Mouse (Mus musculus): ENCODE measurements around the gene Doc2b. TPM values are rescaled to one million over a fixed set of nuclear protein-coding genes. Genes with fewer than 3 reads are reported as not detected.
"Not testable (repeated sequence)": the region's sequence is repeated elsewhere in the genome, so short reads cannot be mapped to it uniquely, and the experiment has no call there.

Gene Doc2b
- total RNA-seq, 2 experiments from 2014 or later, result 46.9 to 47.8 TPM

GRCm38 (mm10) chr11:75744761-75745160, 51.1 kb downstream of the Doc2b start:
- DNase-seq (ENCODE audit: extremely low spot score in 1 of 2, low spot score in 2 of 2), result no peak
- intact Hi-C loops (cut with DNase I), result no loop called here

DNA sequence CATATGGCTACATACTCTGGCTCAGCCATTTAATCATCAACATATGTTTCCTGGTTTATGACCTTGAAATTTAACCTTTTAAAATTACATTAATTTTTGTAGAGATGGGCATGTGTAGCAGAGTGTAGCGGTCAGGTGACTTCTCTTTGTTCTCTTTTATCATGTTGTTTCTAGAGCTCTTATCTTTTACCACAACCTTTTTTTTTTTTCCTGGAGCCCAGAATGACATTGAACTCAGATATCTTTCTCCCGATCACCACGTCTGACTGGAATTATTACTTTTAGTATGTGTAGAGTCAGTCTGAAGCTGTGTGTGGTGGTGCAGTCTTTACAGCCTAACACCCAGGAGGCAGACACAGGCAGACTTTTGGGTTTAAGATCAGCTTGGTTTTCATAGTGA, 54.2 kb downstream of the Doc2b start:
- intact Hi-C loops (cut with DNase I), result no loop called here

GRCm38 (mm10) chr11:75740204-75740603, 55.6 kb downstream of the Doc2b start:
- no peak for DNase-seq (ENCODE audit: extremely low spot score in 1 of 2, low spot score in 2 of 2)
- intact Hi-C loops (cut with DNase I), result no loop called here

More for the DNA sequence above, 54.2 kb downstream of the Doc2b start:
- no peak for DNase-seq (ENCODE audit: extremely low spot score in 1 of 2, low spot score in 2 of 2)

DNA sequence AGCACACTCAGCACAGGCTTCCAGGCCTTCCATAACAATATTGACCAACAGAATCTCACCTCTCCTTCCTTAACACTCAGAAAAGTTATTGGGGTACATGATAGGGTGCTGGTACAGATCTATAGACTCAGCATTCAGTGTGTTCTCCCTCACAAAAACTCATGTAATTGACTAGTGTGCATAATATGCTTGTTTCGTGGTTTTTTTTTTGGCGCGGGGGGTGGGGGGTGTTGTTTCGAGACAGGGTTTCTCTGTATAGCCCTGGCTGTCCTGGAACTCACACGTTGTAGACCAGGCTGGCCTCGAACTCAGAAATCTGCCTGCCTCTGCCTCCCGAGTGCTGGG, 57.4 kb downstream of the Doc2b start:
- DNase-seq (ENCODE audit: extremely low spot score in 1 of 2, low spot score in 2 of 2), result no peak
- intact Hi-C loops (cut with DNase I), result no loop called here

- DNase-seq (ENCODE audit: extremely low spot score in 1 of 2, low spot score in 2 of 2), result no peak
- intact Hi-C loops (cut with DNase I), result no loop called here
These were observed 57.9 kb downstream of the Doc2b start for GRCm38 (mm10) chr11:75737806-75738476.

- DNase-seq (ENCODE audit: extremely low spot score in 1 of 2, low spot score in 2 of 2), result no peak
- intact Hi-C loops (cut with DNase I), result no loop called here
These were observed 58.9 kb downstream of the Doc2b start for GRCm38 (mm10) chr11:75736978-75737377.

DNA sequence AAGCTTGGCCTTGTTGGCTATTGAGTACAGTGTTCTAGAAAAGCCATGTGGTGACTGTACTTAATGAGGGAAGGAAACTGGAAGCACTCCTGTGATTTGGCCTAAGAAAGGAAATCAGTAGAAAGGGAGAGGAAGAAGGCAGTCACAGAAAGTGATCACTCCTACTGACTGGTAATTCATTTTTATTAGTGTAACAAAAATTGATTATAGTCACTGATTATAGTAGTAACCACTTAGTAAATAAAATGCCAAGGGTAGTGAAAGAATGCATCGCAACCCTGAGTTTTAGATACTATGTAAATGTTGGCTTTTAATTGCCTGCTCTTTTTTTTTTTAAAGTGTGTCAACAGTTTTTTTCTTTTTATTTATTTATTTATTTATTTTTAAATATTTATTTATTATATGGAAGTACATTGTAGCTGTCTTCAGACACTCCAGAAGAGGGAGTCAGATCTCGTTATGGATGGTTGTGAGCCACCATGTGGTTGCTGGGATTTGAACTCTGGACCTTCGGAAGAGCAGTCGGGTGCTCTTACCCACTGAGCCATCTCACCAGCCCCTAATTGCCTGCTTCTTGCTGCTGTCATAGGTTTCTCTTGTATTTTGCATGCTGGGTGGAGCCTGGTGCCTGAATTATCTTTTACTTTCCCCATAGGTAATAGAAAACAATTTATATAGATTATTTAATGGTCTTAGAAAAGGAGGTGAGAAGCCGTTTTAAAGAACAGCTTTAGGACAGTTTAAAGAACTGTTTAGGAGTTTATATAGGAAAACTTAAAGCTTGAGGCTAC, 60.2 kb downstream of the Doc2b start:
- intact Hi-C loops (cut with DNase I), result no loop called here
- DNase-seq (ENCODE audit: extremely low spot score in 1 of 2, low spot score in 2 of 2), result no peak

GRCm38 (mm10) chr11:75733227-75733940, 62.5 kb downstream of the Doc2b start:
- intact Hi-C loops (cut with DNase I), result no loop called here
- DNase-seq (ENCODE audit: extremely low spot score in 1 of 2, low spot score in 2 of 2), result peak; percentile 31 to 83

GRCm38 (mm10) chr11:75732434-75733226, 63.2 kb downstream of the Doc2b start, which contains the start of gene Ywhae:
Gene Ywhae, plus strand, starts transcription at chr11:75732869.
- peak; percentile 87 to 94 for DNase-seq (ENCODE audit: extremely low spot score in 1 of 2, low spot score in 2 of 2)
- intact Hi-C loops (cut with DNase I), result no loop called here

- DNase-seq (ENCODE audit: extremely low spot score in 1 of 2, low spot score in 2 of 2); intact Hi-C loops (cut with DNase I): not testable (repeated sequence)
These were observed 68.2 kb downstream of the Doc2b start for GRCm38 (mm10) chr11:75727659-75728058.

- DNase-seq (ENCODE audit: extremely low spot score in 1 of 2, low spot score in 2 of 2), result no peak
- intact Hi-C loops (cut with DNase I), result no loop called here
These were observed 68.7 kb downstream of the Doc2b start for GRCm38 (mm10) chr11:75727168-75727567.

- DNase-seq (ENCODE audit: extremely low spot score in 1 of 2, low spot score in 2 of 2), result no peak
- intact Hi-C loops (cut with DNase I), result no loop called here
These were observed 73.5 kb downstream of the Doc2b start for GRCm38 (mm10) chr11:75722339-75722738.

Other genes starting within 250 kb of the Doc2b start
- gene Pitpna, start 208.0 kb downstream of the Doc2b start, total RNA-seq (2021), result 100 to 1,000 TPM; 312 to 326 TPM
- 10 to 100 TPM; 44.2 to 50.3 TPM for gene Inpp5k, start 165.1 kb downstream of the Doc2b start, total RNA-seq (2021)
- 10 to 100 TPM; 27.3 to 30.8 TPM for gene Myo1c, start 145.5 kb downstream of the Doc2b start, total RNA-seq (2021)
- gene Crk, start 116.8 kb downstream of the Doc2b start, total RNA-seq (2021), result 100 to 1,000 TPM; 123 to 129 TPM
- 1,000 to 10,000 TPM; 1,585 to 1,598 TPM for gene Ywhae, start 63.2 kb downstream of the Doc2b start, total RNA-seq (2021)
- 1 to 10 TPM; 3.1 to 3.8 TPM for gene Rph3al, start 142.4 kb upstream of the Doc2b start, total RNA-seq (2021)
- 1 to 10 TPM; 4.5 to 6.2 TPM for gene 1700016K19Rik, start 203.9 kb upstream of the Doc2b start, total RNA-seq (2021)
- 10 to 100 TPM; 27.3 to 29.6 TPM for gene Rflnb, start 231.7 kb upstream of the Doc2b start, total RNA-seq (2021)